Mouse (Mus musculus) spleen, adult 2 months (tissue): ENCODE results near the gene Zfp217.

Experiments
- CTCF ChIP-seq: fragments of 200-500 bp; IDR thresholded peaks from 2 replicates; pipeline ENCODE4 v1.5.1; 2011; ENCODE audit warnings: mild to moderate bottlenecking, inconsistent platforms; ENCODE audit not compliant: insufficient read depth, insufficient read length, insufficient replicate concordance; ENCODE audit errors: extremely low read depth
- POLR2A ChIP-seq: fragments of 200-500 bp; IDR thresholded peaks from 2 replicates; pipeline ENCODE4 v1.6.1; 2011; ENCODE audit warnings: low read depth, low read length, inconsistent platforms

DNA sequence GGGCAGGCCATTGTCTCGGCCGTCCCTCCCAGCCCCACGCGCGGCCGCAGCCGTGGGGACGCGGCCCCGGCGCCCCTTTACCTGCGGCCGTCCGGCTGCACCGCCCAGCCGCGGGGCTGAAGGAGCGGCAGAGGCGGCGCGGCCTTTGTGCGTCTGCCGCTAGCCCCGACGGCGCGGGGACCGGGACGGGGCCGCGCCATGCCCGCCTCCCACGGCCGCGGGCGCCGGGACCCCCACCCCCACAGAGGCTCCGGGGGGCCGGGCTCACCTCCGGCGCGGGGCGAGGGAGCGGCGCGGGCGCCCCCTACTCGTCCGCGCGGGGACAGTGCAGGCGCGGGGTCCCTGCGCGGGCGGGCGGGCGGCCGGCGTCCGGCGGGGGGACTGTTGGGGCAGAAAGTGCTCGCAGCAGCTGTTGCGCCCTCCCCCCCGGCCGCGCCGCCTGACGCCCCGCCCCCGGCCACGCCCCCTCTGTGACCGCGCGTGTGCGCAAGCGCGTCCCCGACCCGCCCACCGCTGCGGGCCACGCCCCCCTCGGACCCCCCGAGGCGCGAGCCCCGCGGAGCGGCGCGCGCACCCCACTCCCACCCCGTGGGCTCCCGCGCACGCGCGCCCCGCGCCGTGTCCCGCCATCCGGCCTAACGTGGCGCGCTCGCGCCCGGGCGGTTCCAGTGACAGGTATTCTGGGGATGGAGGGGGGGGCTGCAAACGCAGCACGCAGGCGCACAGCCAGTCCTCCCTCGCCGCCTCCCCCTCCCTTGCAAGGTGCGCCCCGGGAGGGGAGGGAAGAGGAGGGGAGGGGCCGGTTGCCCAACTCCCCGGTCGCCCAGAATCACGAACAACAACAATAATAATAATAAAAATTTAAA lies 16.9 kb downstream of the Zfp217 start:
- TF ChIP-seq CTCF (no peak), POLR2A (0 out of 2 replicates have a peak, but pooled peaks have one; percentile 8)
